Mouse (Mus musculus): ENCODE measurements around the gene Hcn1. TPM values are rescaled to one million over a fixed set of nuclear protein-coding genes. Genes with fewer than 3 reads are reported as not detected.
"Not testable (repeated sequence)": the region's sequence is repeated elsewhere in the genome, so short reads cannot be mapped to it uniquely, and the experiment has no call there.

Gene Hcn1
- total and polyA plus RNA-seq, 2 experiments from 2014 or later = 1.7 to 6.9 TPM

DNA sequence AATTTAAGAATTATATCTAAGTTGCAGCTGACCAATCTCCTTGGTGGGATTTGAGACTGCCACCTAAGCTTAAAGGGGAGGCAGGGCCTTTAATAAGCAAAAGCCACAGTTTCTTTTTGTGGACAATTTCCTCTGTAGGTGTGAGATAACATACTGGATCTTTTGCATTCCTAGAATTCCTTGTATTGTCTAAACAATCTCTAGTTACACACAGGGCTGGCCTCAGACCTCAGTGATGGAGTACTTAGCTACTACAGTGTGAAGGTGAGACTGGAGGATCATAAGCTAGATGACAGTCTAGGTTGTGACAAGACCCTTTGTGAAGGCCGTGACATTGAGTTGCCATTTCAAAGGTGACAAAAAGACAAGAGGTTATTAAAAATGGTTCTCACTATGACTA lies 419.1 kb downstream of the Hcn1 start:
- TF ChIP-seq CTCF (IDR thresholded peaks at IDR 0.05; ENCODE audit: low read depth) = no peak
- DNase-seq (no peak), ATAC-seq (no peak)
- H3K36me3 ChIP-seq (ENCODE audit: insufficient read depth) = no peaks in the 10 kb centered on the region
- no peaks in the 10 kb centered on the region for H3K9me3 ChIP-seq (ENCODE audit: low read length)
- WGBS = 98% methylated on average over 1 of the region's 1 CpGs
- no peak overlapping the region for H3K9ac ChIP-seq
- H3K27ac ChIP-seq (ENCODE audit: low read depth, low read length) = no peak overlapping the region
- H3K4me1 ChIP-seq (ENCODE audit: insufficient read depth) = no peaks in the 10 kb centered on the region
- no peak overlapping the region for H3K4me2 ChIP-seq (ENCODE audit: low read depth)
- no peaks in the 10 kb centered on the region for H3K27me3 ChIP-seq (ENCODE audit: insufficient read depth, low read length)
- H3K4me3 ChIP-seq (ENCODE audit: low read depth, low read length) = no peak overlapping the region

DNA sequence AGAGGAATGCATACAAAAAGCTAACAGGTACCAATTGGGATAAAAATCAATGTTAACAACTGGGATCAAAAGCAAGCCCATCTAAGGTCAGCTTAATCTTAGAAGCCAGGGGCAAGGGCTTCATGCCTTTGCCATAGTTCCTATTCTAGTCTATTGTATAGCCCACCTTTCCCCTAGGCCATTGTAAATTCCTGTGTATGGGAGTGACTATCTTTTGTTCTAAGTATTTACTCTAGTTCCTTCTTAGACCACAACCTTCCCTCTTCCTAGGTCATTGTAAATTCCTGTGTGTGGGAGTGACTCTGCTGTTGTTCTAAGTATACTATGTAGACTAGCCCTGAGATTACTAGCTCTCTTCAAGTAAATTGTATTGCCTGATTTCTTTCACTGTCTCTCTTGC lies 420.8 kb downstream of the Hcn1 start:
- H3K9ac ChIP-seq; DNase-seq; H3K36me3 ChIP-seq (ENCODE audit: insufficient read depth); H3K9me3 ChIP-seq (ENCODE audit: low read length); H3K27ac ChIP-seq (ENCODE audit: low read depth, low read length); H3K4me3 ChIP-seq (ENCODE audit: low read depth, low read length); H3K4me2 ChIP-seq (ENCODE audit: low read depth); H3K27me3 ChIP-seq (ENCODE audit: insufficient read depth, low read length); H3K4me1 ChIP-seq (ENCODE audit: insufficient read depth); ATAC-seq: not testable (repeated sequence)

DNA sequence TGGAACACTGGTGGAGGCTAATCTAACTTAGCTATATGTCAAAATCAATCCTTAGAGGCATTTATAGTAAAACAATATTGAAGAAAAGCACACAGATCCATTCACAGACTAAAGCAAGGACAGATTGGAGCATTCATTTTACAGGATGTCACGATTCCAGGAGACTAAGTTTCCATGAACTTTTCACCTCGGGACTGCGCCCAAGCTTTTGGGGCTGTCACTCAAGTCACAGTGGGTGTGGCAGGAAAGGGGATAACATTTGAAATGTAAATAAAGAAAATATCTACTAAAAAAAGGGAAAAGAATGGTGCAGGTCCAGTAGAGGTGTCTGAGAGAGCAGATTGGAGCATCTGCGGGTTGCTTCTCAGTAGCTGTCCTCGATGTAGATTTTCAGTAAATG lies 421.3 kb downstream of the Hcn1 start:
- Histone ChIP-seq H3K27ac (ENCODE audit: low read depth, low read length) (no peak overlapping the region), H3K9ac (no peak overlapping the region), H3K36me3 (ENCODE audit: insufficient read depth) (no peaks in the 10 kb centered on the region), H3K4me3 (ENCODE audit: low read depth, low read length) (no peak overlapping the region), H3K9me3 (ENCODE audit: low read length) (no peaks in the 10 kb centered on the region), H3K4me1 (ENCODE audit: insufficient read depth) (no peaks in the 10 kb centered on the region), H3K27me3 (ENCODE audit: insufficient read depth, low read length) (no peaks in the 10 kb centered on the region), H3K4me2 (ENCODE audit: low read depth) (no peak overlapping the region)
- DNase-seq (no peak), ATAC-seq (no peak)
- 91% methylated on average over 5 of the region's 5 CpGs for WGBS
- no peak for TF ChIP-seq CTCF (IDR thresholded peaks at IDR 0.05; ENCODE audit: low read depth)

DNA sequence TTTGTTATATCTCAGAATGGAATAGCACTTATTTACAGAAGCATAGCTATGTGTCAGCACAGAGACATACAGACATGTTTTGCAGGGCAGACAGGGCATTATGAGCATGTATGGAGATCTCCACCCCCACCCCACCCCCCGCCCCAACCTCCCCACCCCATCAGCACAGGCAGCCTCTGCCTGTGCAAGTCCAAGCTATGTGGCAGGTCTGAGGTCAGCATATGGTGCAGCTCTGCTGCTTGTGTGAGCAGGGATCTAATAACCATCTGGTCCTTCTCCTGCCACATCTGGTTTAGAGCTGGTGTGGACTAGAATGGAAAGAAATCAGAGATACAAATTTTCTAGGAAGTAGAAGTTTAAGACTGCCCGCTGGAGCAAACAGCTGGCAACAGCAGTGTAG lies 424.4 kb downstream of the Hcn1 start:
- 88% methylated on average over 2 of the region's 2 CpGs for WGBS
- H3K27me3 ChIP-seq (ENCODE audit: insufficient read depth, low read length) = no peaks in the 10 kb centered on the region
- TF ChIP-seq CTCF (IDR thresholded peaks at IDR 0.05; ENCODE audit: low read depth) = no peak
- no peak overlapping the region for H3K9ac ChIP-seq
- no peaks in the 10 kb centered on the region for H3K9me3 ChIP-seq (ENCODE audit: low read length)
- no peak overlapping the region for H3K4me2 ChIP-seq (ENCODE audit: low read depth)
- H3K4me3 ChIP-seq (ENCODE audit: low read depth, low read length) = no peak overlapping the region
- ATAC-seq (no peak), DNase-seq (no peak)
- H3K4me1 ChIP-seq (ENCODE audit: insufficient read depth) = no peaks in the 10 kb centered on the region
- H3K27ac ChIP-seq (ENCODE audit: low read depth, low read length) = no peak overlapping the region
- H3K36me3 ChIP-seq (ENCODE audit: insufficient read depth) = no peaks in the 10 kb centered on the region

DNA sequence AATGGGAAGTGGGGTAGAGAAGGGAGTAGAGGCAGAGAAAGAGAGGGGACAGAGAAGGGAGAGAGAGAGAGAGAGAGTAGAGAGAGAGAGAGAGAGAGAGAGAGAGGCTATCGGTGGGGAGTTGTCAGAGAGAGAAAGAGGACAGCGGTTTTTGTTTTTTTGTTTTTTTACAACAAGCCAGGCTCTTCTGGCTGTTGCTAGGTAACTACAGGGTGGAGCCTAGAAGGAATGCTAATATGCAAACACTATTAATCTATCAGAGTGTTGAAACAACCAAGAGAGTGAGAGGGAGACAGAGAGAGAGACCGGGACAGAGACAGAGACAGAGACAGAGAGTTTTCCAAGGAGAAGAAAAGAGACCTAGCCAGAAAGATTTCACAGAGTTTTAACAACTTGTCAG lies 425.7 kb downstream of the Hcn1 start:
- no peaks in the 10 kb centered on the region for H3K36me3 ChIP-seq (ENCODE audit: insufficient read depth)
- no peak overlapping the region for H3K4me3 ChIP-seq (ENCODE audit: low read depth, low read length)
- no peak for TF ChIP-seq CTCF (IDR thresholded peaks at IDR 0.05; ENCODE audit: low read depth)
- no peak overlapping the region for H3K4me2 ChIP-seq (ENCODE audit: low read depth)
- H3K27me3 ChIP-seq (ENCODE audit: insufficient read depth, low read length) = no peaks in the 10 kb centered on the region
- no peaks in the 10 kb centered on the region for H3K4me1 ChIP-seq (ENCODE audit: insufficient read depth)
- 50% methylated on average over 3 of the region's 3 CpGs for WGBS
- H3K9ac ChIP-seq = no peak overlapping the region
- DNase-seq (no peak), ATAC-seq (no peak)
- no peak overlapping the region for H3K27ac ChIP-seq (ENCODE audit: low read depth, low read length)
- H3K9me3 ChIP-seq (ENCODE audit: low read length) = no peaks in the 10 kb centered on the region

DNA sequence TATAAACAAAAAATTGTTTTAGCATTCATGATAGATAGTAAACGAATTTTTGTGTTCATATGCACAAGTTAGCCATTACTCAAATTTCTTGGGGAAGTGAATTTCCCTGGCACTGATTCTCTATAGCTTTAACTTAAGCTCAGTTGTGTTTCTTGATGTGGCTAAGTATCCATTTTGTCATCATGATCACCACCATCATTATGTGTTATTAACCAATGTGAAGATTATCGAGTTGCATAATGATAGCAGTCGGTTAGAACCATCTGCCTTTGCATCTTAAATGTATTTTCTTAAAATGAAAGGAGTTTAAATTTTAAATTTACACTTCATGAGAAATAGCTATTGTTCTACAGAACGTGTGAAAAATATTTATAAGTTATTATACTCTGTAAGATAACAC lies 426.5 kb downstream of the Hcn1 start:
- Histone ChIP-seq H3K4me1 (ENCODE audit: insufficient read depth) (no peaks in the 10 kb centered on the region), H3K4me2 (ENCODE audit: low read depth) (no peak overlapping the region), H3K4me3 (ENCODE audit: low read depth, low read length) (no peak overlapping the region), H3K27ac (ENCODE audit: low read depth, low read length) (no peak overlapping the region), H3K9me3 (ENCODE audit: low read length) (no peaks in the 10 kb centered on the region), H3K27me3 (ENCODE audit: insufficient read depth, low read length) (no peaks in the 10 kb centered on the region), H3K36me3 (ENCODE audit: insufficient read depth) (no peaks in the 10 kb centered on the region), H3K9ac (no peak overlapping the region)
- ATAC-seq = no peak
- TF ChIP-seq CTCF (IDR thresholded peaks at IDR 0.05; ENCODE audit: low read depth) = no peak
- no peak for DNase-seq
- 56% methylated on average over 4 of the region's 4 CpGs for WGBS

DNA sequence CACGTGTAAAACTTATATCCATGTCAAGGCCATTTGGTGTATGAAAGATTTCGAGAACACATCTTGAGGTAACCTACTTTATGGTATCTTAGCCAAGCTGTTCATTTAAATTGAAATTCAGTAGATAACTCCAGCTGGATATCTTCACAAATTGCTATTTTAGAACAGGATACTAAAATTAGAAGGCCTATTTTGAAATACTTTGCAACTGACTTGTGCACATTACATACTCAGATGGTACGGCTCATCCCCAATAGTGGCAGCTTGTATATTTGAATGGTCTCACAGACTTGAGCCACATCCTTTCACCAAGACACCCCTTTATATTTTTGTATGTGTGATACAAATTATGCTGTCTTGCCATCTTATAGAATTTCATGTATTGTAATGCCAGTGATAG lies 427.5 kb downstream of the Hcn1 start:
- ATAC-seq (peak; percentile 70), DNase-seq (peak; percentile 33)
- Histone ChIP-seq H3K27ac (ENCODE audit: low read depth, low read length) (no peak overlapping the region), H3K9me3 (ENCODE audit: low read length) (no peaks in the 10 kb centered on the region), H3K4me1 (ENCODE audit: insufficient read depth) (no peaks in the 10 kb centered on the region), H3K9ac (no peak overlapping the region), H3K27me3 (ENCODE audit: insufficient read depth, low read length) (no peaks in the 10 kb centered on the region), H3K36me3 (ENCODE audit: insufficient read depth) (no peaks in the 10 kb centered on the region), H3K4me2 (ENCODE audit: low read depth) (no peak overlapping the region), H3K4me3 (ENCODE audit: low read depth, low read length) (no peak overlapping the region)
- no peak for TF ChIP-seq CTCF (IDR thresholded peaks at IDR 0.05; ENCODE audit: low read depth)
- WGBS = 64% methylated on average over 3 of the region's 3 CpGs

DNA sequence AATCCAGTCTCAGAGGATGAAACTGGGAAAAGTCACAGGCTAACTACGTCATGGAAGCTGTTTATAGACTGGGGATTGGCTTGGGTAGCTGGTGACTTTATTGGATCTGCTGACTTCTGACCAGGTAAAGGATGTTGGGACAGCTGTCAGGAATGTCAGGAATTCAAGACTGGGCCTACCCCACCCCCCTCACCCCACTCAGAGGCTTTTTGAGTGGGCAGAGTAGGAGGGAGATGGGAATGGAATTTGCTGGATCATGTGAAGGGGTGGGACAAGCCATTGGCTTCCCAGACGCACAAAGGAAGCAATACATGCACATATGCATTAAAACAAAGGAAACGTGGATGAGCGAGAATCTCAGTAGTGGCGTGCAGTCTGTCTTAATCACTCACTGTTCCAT lies 433.5 kb downstream of the Hcn1 start:
- no peak overlapping the region for H3K27ac ChIP-seq (ENCODE audit: low read depth, low read length)
- no peaks in the 10 kb centered on the region for H3K4me1 ChIP-seq (ENCODE audit: insufficient read depth)
- H3K4me3 ChIP-seq (ENCODE audit: low read depth, low read length) = no peak overlapping the region
- no peaks in the 10 kb centered on the region for H3K36me3 ChIP-seq (ENCODE audit: insufficient read depth)
- no peak for TF ChIP-seq CTCF (IDR thresholded peaks at IDR 0.05; ENCODE audit: low read depth)
- H3K9me3 ChIP-seq (ENCODE audit: low read length) = no peaks in the 10 kb centered on the region
- no peak overlapping the region for H3K4me2 ChIP-seq (ENCODE audit: low read depth)
- no peak for DNase-seq
- no peaks in the 10 kb centered on the region for H3K27me3 ChIP-seq (ENCODE audit: insufficient read depth, low read length)
- 62% methylated on average over 5 of the region's 5 CpGs for WGBS
- no peak for ATAC-seq
- H3K9ac ChIP-seq = no peak overlapping the region
